Mouse (Mus musculus): ENCODE results near the gene Pam16. TPM values are rescaled to one million over a fixed set of nuclear protein-coding genes. Genes with fewer than 3 reads are reported as not detected.

Gene Pam16
- polyA plus RNA-seq, 1 experiment from 2014 or later, result 91.2 TPM

Other genes with a start within 250 kb of the Pam16 start
- 1.1 and 1.6 TPM in 2 replicates for gene Adcy9, start 204.5 kb downstream of the Pam16 start, polyA plus RNA-seq (2015; fragmentation: Nextera tagmentation; extraction: Ambion mirVana)
- gene Srl, start 83.2 kb downstream of the Pam16 start, polyA plus RNA-seq (2015; fragmentation: Nextera tagmentation; extraction: Ambion mirVana), result 280 and 289 TPM in 2 replicates
- 5.6 and 8.1 TPM in 2 replicates for gene Tfap4, start 65.1 kb downstream of the Pam16 start, polyA plus RNA-seq (2015; fragmentation: Nextera tagmentation; extraction: Ambion mirVana)
- 12.3 and 14.2 TPM in 2 replicates for gene Glis2, start 30.3 kb downstream of the Pam16 start, polyA plus RNA-seq (2015; fragmentation: Nextera tagmentation; extraction: Ambion mirVana)
- gene Vasn, start 15.0 kb upstream of the Pam16 start, polyA plus RNA-seq (2015; fragmentation: Nextera tagmentation; extraction: Ambion mirVana), result 15.7 and 17.2 TPM in 2 replicates
- 87.5 and 88.7 TPM in 2 replicates for gene Dnaja3, start 15.0 kb upstream of the Pam16 start, polyA plus RNA-seq (2015; fragmentation: Nextera tagmentation; extraction: Ambion mirVana)
- 13.7 TPM in 2 replicates for gene Coro7, start 54.8 kb upstream of the Pam16 start, polyA plus RNA-seq (2015; fragmentation: Nextera tagmentation; extraction: Ambion mirVana)
- 29.7 and 29.9 TPM in 2 replicates for gene Nmral1, start 94.4 kb upstream of the Pam16 start, polyA plus RNA-seq (2015; fragmentation: Nextera tagmentation; extraction: Ambion mirVana)
- gene Hmox2, start 101.4 kb upstream of the Pam16 start, polyA plus RNA-seq (2015; fragmentation: Nextera tagmentation; extraction: Ambion mirVana), result 98.1 and 101 TPM in 2 replicates
- gene Cdip1, start 165.3 kb upstream of the Pam16 start, polyA plus RNA-seq (2015; fragmentation: Nextera tagmentation; extraction: Ambion mirVana), result 119 and 136 TPM in 2 replicates
- 0.26 and 0.49 TPM in 2 replicates for gene 4930562C15Rik, start 210.4 kb upstream of the Pam16 start, polyA plus RNA-seq (2015; fragmentation: Nextera tagmentation; extraction: Ambion mirVana)

Data from heart, embryonic 16.5 days (tissue).